Mouse (Mus musculus): ENCODE measurements around the gene Supt3. TPM values are rescaled to one million over a fixed set of nuclear protein-coding genes. Genes with fewer than 3 reads are reported as not detected.

The Supt3 gene
- 1 to 10 TPM; 6.5 TPM for total RNA-seq (2021)
- long read RNA-seq, experiment 1, partial matches to known transcripts, result 0 of 3 reads
- long read RNA-seq, experiment 1, other reads (novel, unspliced or antisense), result 0 of 3 reads
- long read RNA-seq, experiment 2, partial matches to known transcripts, result 1 of 5 reads
- long read RNA-seq, experiment 2, other reads (novel, unspliced or antisense), result 0 of 5 reads

DNA sequence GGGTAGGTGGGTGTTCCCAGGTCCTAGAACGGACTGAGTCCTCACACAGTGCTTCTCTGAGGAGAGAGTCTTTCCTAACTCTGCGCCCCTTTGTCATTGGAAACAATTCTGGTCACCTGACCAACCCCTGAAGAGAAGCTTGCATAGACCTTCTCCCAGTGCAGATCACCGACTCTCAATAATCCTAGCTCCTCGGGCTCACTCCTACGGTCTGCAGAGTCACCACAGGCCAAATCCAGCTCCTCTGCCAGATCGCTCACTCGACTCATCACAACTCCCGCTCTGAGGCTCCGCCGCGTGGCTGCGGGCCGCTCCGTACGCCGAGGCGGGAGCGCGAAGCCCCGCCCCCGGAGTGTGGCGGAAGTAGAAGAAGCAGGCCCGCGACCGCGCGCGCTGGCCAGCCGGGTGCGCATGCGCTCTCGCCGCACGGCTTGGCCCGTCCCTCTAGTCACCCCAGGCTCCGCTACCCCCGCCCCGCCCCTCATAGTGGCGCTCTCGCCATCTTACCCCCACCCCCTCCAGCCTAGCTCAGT is at the start of gene Supt3:
TSS of gene Supt3 (plus strand) at position 415 of the 533 bp plus-strand sequence.
- peak; percentile 95 for DNase-seq

DNA sequence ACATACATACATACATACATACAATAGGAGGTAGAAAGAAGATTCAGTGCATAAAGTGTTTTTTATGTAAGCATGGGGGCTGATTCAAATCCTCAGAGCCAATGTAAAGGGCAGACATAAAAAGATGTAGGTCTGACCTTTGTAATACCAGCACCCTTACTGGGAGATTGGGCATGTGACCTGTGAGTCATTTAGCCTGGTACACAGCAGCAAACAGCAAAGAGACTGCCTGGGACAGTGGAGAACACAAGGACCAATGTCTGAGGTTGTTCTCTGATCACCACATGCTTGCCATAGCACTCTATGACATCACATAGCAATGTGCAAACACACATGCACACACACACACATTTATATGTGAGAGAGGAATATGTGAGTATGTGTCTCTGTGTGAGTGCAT is 49.3 kb upstream of the Supt3 start:
- DNase-seq, result no peak

DNA sequence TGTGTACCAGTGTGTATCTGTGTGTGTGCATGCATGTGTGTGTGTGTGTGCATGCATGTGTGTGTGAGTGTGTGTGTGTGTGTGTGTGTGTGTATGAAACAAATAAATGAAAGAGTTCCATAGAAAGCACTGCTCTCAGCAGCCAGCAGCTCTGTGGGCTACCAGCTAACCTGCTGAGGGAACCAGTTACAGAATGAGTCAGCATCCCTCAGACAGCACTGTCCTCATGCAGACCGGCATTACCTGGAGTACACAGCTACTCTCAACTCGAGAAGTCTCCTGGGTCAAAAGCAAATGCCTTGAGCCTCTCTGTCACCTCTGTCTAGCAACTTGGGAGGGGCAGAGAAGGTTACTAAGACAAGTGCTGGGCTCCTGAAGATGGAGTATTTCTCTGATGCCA is 48.5 kb upstream of the Supt3 start:
- no peak for DNase-seq

DNA sequence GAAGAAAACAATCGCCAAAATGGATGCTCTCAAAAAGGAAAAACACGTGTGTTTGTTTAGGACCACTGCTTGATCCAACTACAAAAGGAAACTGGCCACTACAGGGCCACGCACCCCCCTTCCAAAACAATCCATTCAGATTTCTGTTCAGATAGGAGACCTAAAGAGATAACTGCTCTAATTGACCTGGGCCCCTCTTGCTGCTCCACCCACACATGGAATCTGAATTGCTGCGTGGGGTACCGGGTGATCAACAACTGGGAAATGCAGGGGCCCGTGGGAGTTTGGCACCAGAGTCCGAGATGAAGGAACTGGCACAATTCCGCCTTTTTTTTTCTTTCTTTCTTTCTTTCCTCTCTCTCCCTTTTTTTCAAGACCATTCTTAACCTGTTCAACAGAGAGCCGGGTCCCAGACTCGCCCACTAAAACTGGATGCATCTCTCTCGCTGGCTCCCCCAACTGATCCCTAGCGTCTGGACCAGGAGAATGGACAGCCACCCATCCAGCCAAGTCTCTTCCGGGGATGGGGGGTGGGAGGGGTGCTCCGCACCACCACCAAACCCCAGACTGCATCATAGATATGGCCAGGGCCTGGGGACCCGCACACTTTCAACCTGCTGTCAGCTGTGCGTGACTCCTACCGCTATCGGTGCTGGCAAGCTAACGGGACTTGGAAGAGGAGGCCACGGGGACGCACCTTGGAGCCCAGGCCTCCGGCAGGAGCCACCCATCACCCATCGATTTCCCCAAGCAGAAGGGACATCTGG is 43.2 kb upstream of the Supt3 start:
- no peak for DNase-seq

DNA sequence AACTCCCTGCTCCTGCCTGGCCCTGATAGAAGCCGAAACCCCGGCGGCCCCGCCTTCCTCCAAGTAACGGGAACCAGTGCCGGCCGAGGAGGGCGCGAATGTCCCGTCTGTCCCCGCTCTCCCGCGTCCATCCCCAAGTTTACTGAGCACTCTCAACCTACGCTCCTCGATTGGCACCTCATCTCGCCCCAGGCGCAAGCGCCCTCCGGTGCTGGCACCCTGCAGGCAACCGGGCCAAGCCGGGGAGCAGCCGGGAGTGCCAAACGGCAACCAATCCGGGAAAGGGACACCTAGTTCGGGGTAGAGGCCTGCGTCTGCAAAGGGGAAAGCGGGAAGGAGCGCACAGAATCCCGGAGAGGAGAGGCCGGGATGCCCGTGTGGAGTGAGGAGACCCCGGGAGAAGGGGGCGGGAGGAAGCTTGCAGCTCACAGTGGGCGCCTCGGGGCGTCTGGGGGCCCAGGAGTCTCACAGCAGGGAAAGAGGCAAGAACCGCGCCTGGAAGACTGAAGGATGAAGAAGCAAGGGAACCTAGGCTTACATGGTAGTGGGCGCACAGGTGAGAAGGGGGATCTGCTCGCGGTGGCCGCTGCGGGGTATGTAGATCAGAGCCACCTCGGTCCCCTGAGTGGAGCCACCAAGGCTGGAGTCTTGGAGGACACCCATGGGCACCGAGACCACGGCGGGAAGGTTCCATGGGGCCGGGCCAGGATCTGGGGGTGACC is 42.3 kb upstream of the Supt3 start:
- DNase-seq, result peak; percentile 51

DNA sequence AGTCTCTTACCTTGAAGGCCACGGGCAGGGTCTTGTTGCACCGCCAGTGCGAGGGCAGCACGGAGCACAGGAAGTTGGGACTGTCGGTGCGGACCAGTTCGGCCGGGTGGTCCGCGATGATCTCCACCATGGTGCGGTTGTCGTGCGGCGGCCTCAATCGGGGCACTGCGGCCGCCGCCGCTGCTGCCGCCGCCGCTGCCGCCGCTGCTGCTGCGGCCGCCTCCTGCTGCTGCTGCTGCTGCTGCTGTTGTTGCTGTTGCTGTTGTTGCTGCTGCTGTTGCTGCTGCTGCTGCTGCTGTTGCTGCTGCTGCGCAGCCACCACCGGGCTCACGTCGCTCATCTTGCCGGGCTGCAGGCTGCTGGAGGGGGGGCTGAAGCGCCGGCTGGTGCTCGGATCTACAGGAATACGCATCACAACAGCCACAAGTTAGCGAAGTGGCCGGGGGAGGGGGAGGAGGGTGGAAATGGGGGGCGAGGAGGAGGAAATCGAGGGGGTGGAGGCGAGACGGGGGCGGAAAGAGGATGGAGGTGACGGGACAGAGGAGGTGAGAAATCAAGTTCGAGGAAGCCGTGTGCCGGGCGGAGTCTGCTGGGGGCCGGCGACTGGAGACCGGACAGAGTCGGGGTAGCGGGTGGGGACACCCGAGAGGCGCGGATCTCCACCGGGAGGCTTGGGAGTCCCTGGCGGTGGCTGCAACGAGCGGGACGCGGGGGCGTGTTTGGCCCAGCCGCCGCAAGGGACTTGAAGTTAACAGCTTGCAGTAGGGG is 41.5 kb upstream of the Supt3 start:
- peak; percentile 24 for DNase-seq

DNA sequence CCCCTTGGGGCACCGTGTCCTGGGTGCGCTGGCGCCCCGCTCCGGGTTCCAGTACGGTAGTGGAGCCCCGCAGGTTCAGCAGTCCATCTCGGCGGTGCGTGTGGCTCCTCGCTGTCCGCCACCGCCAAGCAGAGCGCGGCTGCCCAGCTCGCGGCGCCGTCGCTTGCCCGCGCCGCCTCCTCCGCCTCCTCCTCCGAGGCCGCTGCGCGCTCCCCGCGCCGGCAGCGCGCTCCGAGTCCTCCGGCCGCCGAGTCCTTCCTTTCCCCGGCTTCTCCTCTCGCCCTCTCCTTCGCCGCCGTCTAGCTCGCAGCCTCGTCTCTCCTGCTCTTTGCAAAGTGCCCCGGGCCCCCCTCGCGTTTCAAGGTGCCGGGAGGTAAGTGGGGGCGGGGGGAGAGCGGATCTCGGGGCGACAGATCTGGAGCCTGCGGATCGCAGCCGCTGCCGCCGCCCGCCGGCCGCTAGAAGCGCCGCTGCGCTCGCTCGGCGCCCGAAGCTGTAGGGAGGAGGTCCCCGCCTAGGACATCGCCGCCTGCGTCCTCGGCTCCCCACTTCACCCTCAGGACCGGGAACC is 40.9 kb upstream of the Supt3 start:
- DNase-seq, result peak; percentile 67

DNA sequence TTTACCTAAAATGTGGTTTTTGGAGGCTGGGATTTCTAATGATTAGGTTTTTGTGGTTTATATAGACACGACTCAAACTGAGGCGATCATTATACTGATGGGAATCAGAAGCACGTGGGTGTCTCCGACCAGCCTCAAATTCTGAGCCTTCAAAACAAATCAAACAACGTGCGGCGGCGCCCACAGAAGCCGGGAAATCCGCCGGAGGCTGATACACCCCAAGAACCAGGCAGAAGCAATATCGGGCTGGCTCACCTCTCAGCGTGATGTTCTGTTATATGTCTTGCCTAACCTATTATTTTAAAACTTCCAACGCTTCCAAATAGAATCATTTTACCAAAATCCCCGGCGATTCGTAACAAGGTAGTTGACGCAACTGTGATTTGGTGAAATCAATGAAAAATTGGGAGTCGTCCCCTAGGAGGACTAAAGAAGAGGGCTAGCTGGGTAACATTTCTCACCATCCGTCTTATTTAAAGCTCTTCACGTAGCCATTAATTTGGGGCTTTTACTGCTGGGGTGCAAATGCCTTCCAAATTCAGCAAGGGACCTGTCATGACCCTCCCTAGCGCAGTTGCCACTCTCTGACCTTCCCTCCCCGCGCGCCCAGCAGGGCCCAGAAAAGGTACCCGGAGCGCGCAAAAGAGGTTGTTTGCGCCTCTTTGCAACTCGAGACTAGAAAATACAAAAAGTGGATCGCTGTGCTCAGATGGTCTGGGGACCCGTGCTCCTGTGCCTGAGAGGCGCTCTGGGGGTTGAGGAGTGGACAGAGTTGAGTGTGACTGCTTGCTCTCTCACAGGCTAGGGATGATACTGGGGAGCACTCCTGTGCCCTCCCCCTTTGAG is 39.5 kb upstream of the Supt3 start:
- DNase-seq, result no peak

DNA sequence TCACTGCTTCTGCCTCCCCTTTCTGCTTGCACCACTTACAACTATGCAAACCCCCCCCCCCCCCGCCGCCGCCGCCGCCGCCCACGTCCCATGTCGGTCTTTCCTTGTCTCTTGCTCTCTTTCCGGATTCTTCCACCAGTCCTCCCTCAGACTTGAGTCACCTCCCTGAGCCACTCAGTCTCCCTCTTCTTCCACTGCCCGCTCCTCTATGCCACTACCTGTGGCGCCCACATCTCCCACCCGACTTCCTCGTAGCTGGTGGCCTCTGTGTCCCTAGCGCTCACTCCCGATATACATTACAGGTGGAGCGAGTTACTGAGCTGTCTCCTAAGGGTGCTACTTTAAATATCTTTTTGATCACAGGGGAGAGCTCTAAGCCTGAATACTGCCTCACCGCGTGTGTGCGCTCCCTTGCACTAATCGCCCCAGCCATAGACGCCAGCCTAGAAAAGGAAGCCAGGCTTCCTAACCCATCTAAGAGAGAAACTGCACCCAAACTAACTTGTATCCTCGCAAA is 38.8 kb upstream of the Supt3 start:
- no peak for DNase-seq

DNA sequence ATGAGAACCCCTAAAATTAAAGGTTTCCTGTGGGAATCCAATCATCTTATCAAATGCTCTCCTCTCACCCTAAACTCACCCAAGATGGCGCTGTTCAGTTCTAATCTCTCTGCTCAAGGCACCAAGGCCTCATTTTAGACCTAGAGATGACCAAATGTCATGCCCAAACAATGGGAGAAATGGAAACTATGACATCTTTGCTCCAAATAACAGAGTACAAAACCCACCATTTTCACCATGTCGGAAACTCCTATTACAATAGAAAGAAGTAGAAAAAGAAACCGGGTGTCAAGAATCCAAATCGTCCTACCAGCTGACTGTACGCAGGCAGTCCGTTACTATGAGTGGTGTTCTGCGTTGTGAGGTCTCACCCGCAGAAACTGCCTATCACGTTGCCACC is 34.7 kb upstream of the Supt3 start:
- DNase-seq, result no peak

DNA sequence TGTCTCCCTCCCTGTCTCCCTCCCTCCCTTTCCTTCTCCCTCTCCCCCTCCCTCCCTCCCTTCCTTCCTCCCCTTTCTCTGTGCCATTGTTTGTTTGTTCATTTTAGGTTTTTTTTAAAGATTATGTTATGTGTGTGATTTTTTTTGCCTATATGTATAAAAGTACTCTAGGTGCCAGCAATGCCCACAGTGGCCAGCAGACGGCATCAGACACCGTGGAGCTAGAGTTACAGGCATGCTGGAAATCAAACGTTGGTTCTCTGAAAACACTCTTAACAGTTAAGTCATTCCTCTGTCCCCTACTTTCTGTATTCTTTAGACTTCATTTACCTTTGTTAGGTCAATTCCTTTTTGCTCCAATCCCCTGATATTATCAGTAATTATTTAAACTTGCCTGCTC is 33.2 kb upstream of the Supt3 start:
- no peak for DNase-seq

DNA sequence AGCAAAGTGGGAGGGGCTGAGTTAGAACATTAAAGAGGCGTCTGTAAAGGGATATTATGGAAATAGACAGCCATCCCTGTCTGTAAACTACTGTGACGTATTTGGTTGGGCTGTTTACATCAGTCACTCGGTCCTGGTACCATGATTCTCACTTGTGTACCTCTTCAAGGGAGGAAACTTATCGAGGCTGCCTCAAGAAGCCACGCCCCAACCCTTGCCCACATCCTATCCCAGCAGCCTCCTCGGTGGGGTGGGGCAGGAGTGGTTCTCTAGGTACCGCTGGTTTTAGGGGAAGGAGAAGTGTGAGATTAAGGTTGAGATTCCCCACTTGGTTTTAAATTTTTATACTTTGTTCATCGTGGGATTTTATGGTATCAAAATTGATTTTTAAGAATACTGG is 31.6 kb upstream of the Supt3 start:
- no peak for DNase-seq

DNA sequence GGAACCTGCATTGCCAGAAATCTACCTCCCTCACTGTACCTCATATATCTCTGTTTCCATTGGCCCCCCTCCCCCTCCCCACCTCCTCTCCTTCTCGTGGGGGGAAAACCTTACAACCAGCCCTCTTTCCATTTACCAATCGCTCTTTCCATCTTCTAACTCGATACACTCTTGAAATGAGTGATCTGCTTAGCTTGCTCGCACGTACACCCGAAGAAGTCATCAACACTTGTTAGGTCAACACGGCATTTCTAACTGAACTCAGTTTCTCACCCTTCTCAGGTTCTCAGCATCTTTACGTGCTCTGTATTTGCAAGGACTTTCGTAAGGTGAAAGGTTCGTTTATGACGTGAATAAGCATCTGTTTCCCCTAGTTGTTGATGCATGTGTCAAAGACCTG is 10.6 kb upstream of the Supt3 start:
- no peak for DNase-seq

DNA sequence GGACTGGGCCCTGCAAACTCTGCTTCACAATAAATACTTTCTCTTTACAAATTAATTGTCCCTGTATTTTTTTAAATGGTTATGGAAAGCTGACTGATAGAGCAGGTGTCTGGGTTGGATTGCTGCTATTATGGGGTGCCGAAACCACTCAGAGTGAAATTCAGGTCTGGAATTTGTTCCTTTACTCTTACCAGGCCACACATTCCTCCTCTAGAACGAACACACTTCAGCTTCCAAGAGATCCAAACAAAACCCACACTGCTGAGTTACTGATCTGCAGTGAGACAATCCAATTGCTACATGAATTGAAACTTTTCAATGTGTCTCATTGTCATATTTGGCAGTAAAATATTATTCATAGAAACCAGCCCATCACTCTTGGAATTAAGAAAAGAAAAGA is 10.0 kb upstream of the Supt3 start:
- no peak for DNase-seq

DNA sequence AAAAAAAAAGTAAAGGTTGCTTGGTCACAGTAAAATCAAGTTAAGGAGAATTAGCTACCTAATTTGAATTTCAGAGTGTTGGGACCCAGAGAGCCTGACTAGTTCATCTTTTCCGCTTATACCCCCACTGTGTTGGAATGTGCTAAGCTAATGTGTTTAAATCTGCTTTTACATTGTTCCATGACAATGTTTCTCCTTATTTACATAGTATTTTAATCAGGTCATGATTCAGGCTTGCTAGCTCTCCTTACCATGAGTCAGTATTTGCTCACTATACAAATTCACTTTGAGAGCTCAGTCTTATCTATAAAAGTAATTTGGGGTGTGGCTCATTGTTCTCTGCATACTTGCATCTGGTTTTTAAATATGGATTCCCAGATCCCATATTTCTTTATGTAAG is 9.6 kb upstream of the Supt3 start:
- no peak for DNase-seq

DNA sequence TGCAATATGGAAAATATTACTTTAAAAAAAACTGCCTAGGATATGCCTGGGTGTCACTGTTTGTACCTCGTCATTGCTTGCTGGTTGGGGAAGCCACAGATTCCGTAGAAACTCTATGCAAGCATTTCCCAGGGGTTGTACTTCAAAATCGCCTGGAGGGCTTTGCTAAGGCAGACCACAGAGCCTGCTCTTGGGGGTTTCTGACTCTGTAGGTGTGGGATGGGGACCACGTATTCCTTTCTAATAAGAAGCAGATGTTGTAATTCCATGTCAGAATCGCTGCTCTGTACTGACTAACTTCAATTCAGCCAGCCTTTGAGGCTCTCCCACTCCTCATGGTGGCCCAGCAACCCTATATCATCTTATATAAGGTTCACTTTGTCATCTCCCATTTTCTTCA is 8.4 kb upstream of the Supt3 start:
- DNase-seq, result no peak

DNA sequence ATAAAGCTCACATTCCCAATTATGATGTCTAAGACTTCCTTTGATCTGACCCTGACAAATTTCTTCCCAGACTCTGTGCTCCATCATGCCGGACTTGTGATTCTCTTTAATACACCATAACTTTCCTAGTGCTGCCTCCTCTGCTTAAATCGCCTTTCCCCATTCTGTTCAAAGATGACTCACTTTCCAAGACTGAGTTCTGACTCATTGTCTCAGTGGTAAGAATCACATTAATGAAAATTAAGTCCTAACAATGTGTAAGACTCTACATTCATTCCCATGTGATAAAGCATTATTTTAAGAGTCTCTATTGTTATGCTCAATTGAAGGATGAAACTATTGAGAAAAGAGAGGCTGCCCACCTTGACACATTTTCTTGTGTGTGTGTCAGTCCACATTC is 6.1 kb upstream of the Supt3 start:
- DNase-seq, result no peak

DNA sequence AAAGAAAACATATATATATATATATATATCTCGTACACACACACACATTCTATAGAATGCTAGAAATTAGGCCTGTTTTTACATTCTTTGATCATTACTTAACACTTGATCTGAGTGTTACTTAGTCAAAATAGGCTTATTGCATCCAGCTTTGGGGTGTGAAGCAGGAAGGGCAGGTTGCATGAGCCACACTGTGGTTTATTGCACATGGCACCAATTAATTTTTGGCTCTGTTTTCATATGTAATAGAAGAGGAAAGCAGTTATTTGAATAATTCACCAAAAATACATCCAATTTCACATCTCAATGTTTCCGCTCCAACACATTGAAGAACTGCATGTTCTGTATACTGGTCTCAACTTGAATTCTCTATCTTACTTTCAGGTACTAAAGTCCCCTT is 4.4 kb upstream of the Supt3 start:
- DNase-seq, result no peak

DNA sequence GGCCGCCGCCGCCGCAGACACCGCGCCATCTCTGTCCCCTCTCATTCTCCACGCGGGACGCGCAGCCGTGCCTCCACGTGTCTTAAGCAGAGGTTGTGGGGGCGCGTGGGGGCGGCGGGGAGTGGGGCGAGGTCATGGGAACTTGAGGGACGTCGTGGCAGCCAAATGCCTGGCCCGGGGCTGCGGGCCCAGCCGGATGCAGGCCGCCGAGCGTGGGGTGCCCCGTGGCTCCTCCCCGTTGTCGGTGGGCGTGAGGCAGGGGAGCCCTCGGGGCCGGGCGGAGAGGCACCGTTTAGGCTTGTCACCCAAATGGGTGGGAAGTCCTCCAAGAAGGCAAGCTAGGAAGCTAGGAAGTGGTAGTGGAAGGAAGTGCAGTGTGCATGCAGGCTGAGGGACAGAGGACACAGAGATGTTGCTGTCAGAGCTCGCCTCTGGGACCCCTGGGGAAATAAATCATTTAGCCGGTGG is 419 bp downstream of the Supt3 start:
- DNase-seq, result peak; percentile 69

DNA sequence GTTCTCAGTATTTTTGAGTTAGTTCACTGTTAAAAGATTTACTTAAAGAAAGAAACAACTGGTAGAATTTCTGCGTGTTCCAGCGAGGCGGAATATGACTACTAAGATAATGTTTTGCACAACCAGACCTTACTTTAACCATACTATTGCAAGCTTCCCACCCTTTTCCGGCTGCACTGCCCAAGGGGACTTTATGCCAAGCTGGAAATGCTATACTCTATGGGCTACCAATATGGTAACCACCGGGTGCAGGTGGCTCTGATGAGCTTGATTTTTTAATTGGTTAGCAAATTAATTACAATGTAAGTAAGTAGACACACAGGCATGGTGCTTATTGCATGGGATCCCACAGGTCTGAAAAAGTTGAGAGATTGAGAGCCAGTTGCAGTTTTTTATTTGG is 1.2 kb downstream of the Supt3 start:
- no peak for DNase-seq

DNA sequence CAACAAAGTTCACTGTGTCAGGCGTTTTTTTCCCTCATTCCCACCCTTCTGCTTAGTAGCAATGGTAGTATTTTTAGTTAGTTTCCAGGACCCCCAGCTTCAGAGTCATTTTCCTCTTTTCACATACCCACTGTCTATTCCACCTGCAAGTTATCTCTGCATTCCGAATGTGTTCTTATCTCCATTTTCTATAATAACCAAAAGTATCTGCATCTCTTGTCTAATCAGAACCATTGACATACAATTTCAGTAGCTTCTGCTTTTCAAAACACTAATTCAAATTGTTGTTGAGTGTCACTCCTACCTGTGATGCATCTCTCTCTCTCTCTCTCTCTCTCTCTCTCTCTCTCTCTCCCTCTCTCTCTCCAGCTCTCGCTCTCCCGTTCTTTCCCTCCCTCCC is 3.4 kb downstream of the Supt3 start:
- no peak for DNase-seq
